Mouse (Mus musculus) midbrain, embryonic 14.5 days (tissue): Measurements from ENCODE around the gene 1700123L14Rik. TPM values are rescaled to one million over a fixed set of nuclear protein-coding genes. Genes with fewer than 3 reads are reported as not detected.
A peak's percentile ranks its signal among the peaks of the same experiment; 100 is the strongest.
"Not testable (repeated sequence)": the region's sequence is repeated elsewhere in the genome, so short reads cannot be mapped to it uniquely, and the experiment has no call there.

Source experiments
- ATAC-seq: fragments of 200-750 bp; cut with Nextera tagmentation; 2 replicates; pipeline ENCODE4 v1.8.0; 2017; ENCODE audit warnings: moderate number of reproducible peaks, moderate library complexity; ENCODE audit not compliant: low FRiP score, low TSS enrichment
- DNase-seq: peaks from one replicate; pipeline ENCODE4 v3.0.0-alpha.2; 2015
- H3K27ac ChIP-seq: fragments of 300-500 bp; sonication (generic); replicated peaks from 2 replicates; pipeline ENCODE4 v1.5.1; 2014; ENCODE audit warnings: mild to moderate bottlenecking, low read depth, low read length, moderate library complexity
- H3K27me3 ChIP-seq: fragments of 300-500 bp; sonication (generic); 2 replicates; pipeline ENCODE4 v1.6.1; 2014; ENCODE audit warnings: low read length, control low read depth, mixed read lengths; ENCODE audit not compliant: control insufficient read depth, insufficient read depth
- H3K36me3 ChIP-seq: fragments of 300-500 bp; sonication (generic); 2 replicates; pipeline ENCODE4 v1.6.1; 2014; ENCODE audit warnings: low read length, control low read depth; ENCODE audit not compliant: control insufficient read depth, insufficient read depth
- H3K4me1 ChIP-seq: fragments of 300-500 bp; sonication (generic); 2 replicates; pipeline ENCODE4 v1.6.1; 2014; ENCODE audit warnings: mild to moderate bottlenecking, antibody characterized with exemption, low read length, control low read depth; ENCODE audit not compliant: control insufficient read depth, insufficient read depth
- H3K4me2 ChIP-seq: fragments of 300-500 bp; sonication (generic); 2 replicates; pipeline ENCODE4 v1.6.1; 2014; ENCODE audit warnings: mild to moderate bottlenecking, low read length, moderate library complexity
- H3K4me3 ChIP-seq: fragments of 300-500 bp; sonication (generic); replicated peaks from 2 replicates; pipeline ENCODE4 v1.5.1; 2014; ENCODE audit warnings: low read depth, low read length
- H3K9ac ChIP-seq: fragments of 300-500 bp; sonication (generic); replicated peaks from 2 replicates; pipeline ENCODE4 v1.6.1; 2014; ENCODE audit warnings: mild to moderate bottlenecking, low read length, moderate library complexity
- H3K9me3 ChIP-seq: fragments of 300-500 bp; sonication (generic); 2 replicates; pipeline ENCODE4 v1.6.1; 2016; ENCODE audit warnings: low read length, control low read depth, mixed read lengths; ENCODE audit not compliant: control insufficient read depth
- WGBS: fragments of 180-500 bp; shearing (Covaris S2); extraction: QIAGEN DNeasy Blood & Tissue Kit; methylation state at CpG from one replicate; pipeline ENCODE4 v1.1.7; 2014; 5-methylcytosine and 5-hydroxymethylcytosine counted together
- polyA plus RNA-seq: library from polyadenylated mRNA; unstranded; fragments of >200 nt; fragmentation: Nextera tagmentation; extraction: Ambion mirVana; gene quantifications from 2 replicates; pipeline ENCODE4 v1.2.1, GENCODE M21; 2014

1700123L14Rik gene
- polyA plus RNA-seq = 0.12 and 0.32 TPM in 2 replicates

GRCm38 (mm10) chr6:96165818-96166379 lies at the start of gene 1700123L14Rik:
Gene 1700123L14Rik, minus strand, starts transcription at chr6:96166243.
- no peak for DNase-seq
- H3K9ac ChIP-seq = no peak within 1 kb of the TSS
- no peaks in the 10 kb centered on the region for H3K36me3 ChIP-seq
- 86% methylated on average over 18 of the region's 18 CpGs for WGBS
- no peaks in the 10 kb centered on the region for H3K4me1 ChIP-seq
- ATAC-seq = no peak
- H3K4me2 ChIP-seq = no peak within 1 kb of the TSS
- no peak within 1 kb of the TSS for H3K27ac ChIP-seq
- no peaks in the 10 kb centered on the region for H3K27me3 ChIP-seq
- H3K9me3 ChIP-seq = no peaks in the 10 kb centered on the region
- H3K4me3 ChIP-seq = no peak within 1 kb of the TSS

GRCm38 (mm10) chr6:96205395-96205794 lies 39.4 kb upstream of the 1700123L14Rik start:
- H3K36me3 ChIP-seq = no peaks in the 10 kb centered on the region

GRCm38 (mm10) chr6:96198991-96199390 lies 32.9 kb upstream of the 1700123L14Rik start:
- not testable (repeated sequence) for H3K4me2 ChIP-seq, H3K9me3 ChIP-seq, H3K36me3 ChIP-seq, DNase-seq, H3K4me3 ChIP-seq, H3K4me1 ChIP-seq, H3K27ac ChIP-seq, ATAC-seq, H3K9ac ChIP-seq, H3K27me3 ChIP-seq
- WGBS = 93% methylated on average over 2 of the region's 2 CpGs

More at GRCm38 (mm10) chr6:96205395-96205794, 39.4 kb upstream of the 1700123L14Rik start:
- H3K9ac ChIP-seq = no peak overlapping the region
- no peaks in the 10 kb centered on the region for H3K27me3 ChIP-seq
- 98% methylated on average over 2 of the region's 2 CpGs for WGBS
- DNase-seq (no peak), ATAC-seq (no peak)
- no peak overlapping the region for H3K4me2 ChIP-seq
- H3K4me1 ChIP-seq = no peaks in the 10 kb centered on the region
- 0 out of 2 replicates have a peak, but pooled peaks cover 3% of the 10 kb centered on the region for H3K9me3 ChIP-seq
- no peak overlapping the region for H3K4me3 ChIP-seq
- no peak overlapping the region for H3K27ac ChIP-seq

- Histone ChIP-seq H3K9ac (no peak overlapping the region), H3K4me2 (no peak overlapping the region), H3K27ac (no peak overlapping the region), H3K4me1 (no peaks in the 10 kb centered on the region), H3K9me3 (no peaks in the 10 kb centered on the region), H3K27me3 (no peaks in the 10 kb centered on the region), H3K4me3 (no peak overlapping the region), H3K36me3 (no peaks in the 10 kb centered on the region)
- DNase-seq (no peak), ATAC-seq (no peak)
- 76% methylated on average over 2 of the region's 2 CpGs for WGBS
Measured at GRCm38 (mm10) chr6:96186517-96186916, 20.5 kb upstream of the 1700123L14Rik start.

- peak; percentile 23 for DNase-seq
- ATAC-seq = no peak
- no peaks in the 10 kb centered on the region for H3K27me3 ChIP-seq
- H3K4me2 ChIP-seq = no peak overlapping the region
- H3K9ac ChIP-seq = no peak overlapping the region
- no peak overlapping the region for H3K4me3 ChIP-seq
- WGBS = 59% methylated on average over 4 of the region's 4 CpGs
- no peaks in the 10 kb centered on the region for H3K4me1 ChIP-seq
- H3K27ac ChIP-seq = no peak overlapping the region
- H3K36me3 ChIP-seq = no peaks in the 10 kb centered on the region
- no peaks in the 10 kb centered on the region for H3K9me3 ChIP-seq
Measured at GRCm38 (mm10) chr6:96183392-96183791, 17.3 kb upstream of the 1700123L14Rik start.

GRCm38 (mm10) chr6:96178530-96178929 lies 12.5 kb upstream of the 1700123L14Rik start:
- no peaks in the 10 kb centered on the region for H3K36me3 ChIP-seq
- ATAC-seq (no peak), DNase-seq (no peak)
- H3K27ac ChIP-seq = no peak overlapping the region
- no peaks in the 10 kb centered on the region for H3K9me3 ChIP-seq
- no peak overlapping the region for H3K4me2 ChIP-seq
- H3K4me1 ChIP-seq = no peaks in the 10 kb centered on the region
- no peak overlapping the region for H3K9ac ChIP-seq
- H3K4me3 ChIP-seq = no peak overlapping the region
- no peaks in the 10 kb centered on the region for H3K27me3 ChIP-seq

GRCm38 (mm10) chr6:96173681-96174080 lies 7.6 kb upstream of the 1700123L14Rik start:
- ATAC-seq = no peak
- Histone ChIP-seq H3K27me3 (no peaks in the 10 kb centered on the region), H3K9me3 (no peaks in the 10 kb centered on the region), H3K4me3 (no peak overlapping the region), H3K4me2 (no peak overlapping the region), H3K9ac (no peak overlapping the region), H3K27ac (no peak overlapping the region), H3K36me3 (no peaks in the 10 kb centered on the region), H3K4me1 (no peaks in the 10 kb centered on the region)
- WGBS = 82% methylated on average over 3 of the region's 3 CpGs
- no peak for DNase-seq

GRCm38 (mm10) chr6:96167031-96167430 lies 988 bp upstream of the 1700123L14Rik start:
- ATAC-seq = no peak
- Histone ChIP-seq H3K36me3 (no peaks in the 10 kb centered on the region), H3K27me3 (no peaks in the 10 kb centered on the region), H3K4me1 (no peaks in the 10 kb centered on the region), H3K9ac (no peak overlapping the region), H3K4me2 (no peak overlapping the region), H3K27ac (no peak overlapping the region), H3K9me3 (no peaks in the 10 kb centered on the region), H3K4me3 (no peak overlapping the region)
- DNase-seq = no peak

GRCm38 (mm10) chr6:96165403-96165802 lies 640 bp downstream of the 1700123L14Rik start:
- H3K9ac ChIP-seq = no peak overlapping the region
- no peak for DNase-seq
- no peak overlapping the region for H3K27ac ChIP-seq
- no peaks in the 10 kb centered on the region for H3K4me1 ChIP-seq
- ATAC-seq = no peak
- no peak overlapping the region for H3K4me3 ChIP-seq
- no peak overlapping the region for H3K4me2 ChIP-seq
- 93% methylated on average over 13 of the region's 13 CpGs for WGBS
- no peaks in the 10 kb centered on the region for H3K9me3 ChIP-seq
- no peaks in the 10 kb centered on the region for H3K27me3 ChIP-seq
- no peaks in the 10 kb centered on the region for H3K36me3 ChIP-seq
